Mouse (Mus musculus): ENCODE data around the gene Lhfpl2. TPM values are rescaled to one million over a fixed set of nuclear protein-coding genes. Genes with fewer than 3 reads are reported as not detected.

The Lhfpl2 gene
- polyA plus RNA-seq, 1 experiment = 35.7 TPM

GRCm38 (mm10) chr13:94199829-94200228 lies 142.2 kb downstream of the Lhfpl2 start:
- Histone ChIP-seq H3K4me2 (ENCODE audit: low read depth) (no peak overlapping the region), H3K4me3 (no peak overlapping the region), H3K79me2 (ENCODE audit: control insufficient read depth, insufficient read depth) (no peaks in the 10 kb centered on the region), H3K27me3 (ENCODE audit: control insufficient read depth, insufficient read depth, insufficient read length) (no peaks in the 10 kb centered on the region), H3ac (ENCODE audit: control insufficient read depth, insufficient read length) (no peak overlapping the region), H3K36me3 (ENCODE audit: control insufficient read depth, insufficient read depth) (peaks cover 6% of the 10 kb centered on the region)
- TF ChIP-seq MAX (IDR thresholded peaks at IDR 0.05; ENCODE audit: low read depth) (no peak), TCF12 (IDR thresholded peaks at IDR 0.05; ENCODE audit: insufficient read depth, poor library complexity, severe bottlenecking) (no peak), MYOG (IDR thresholded peaks at IDR 0.05; ENCODE audit: control insufficient read depth in 1 of 3, insufficient read depth in 1 of 3, insufficient read length in 2 of 3, low read depth in 2 of 3) (no peak), POLR2AphosphoS2 (IDR thresholded peaks at IDR 0.05; ENCODE audit: insufficient read length, low read depth) (no peak), POLR2A (IDR thresholded peaks at IDR 0.05; ENCODE audit: insufficient read length, low read depth) (no peak), USF1 (IDR thresholded peaks at IDR 0.05; ENCODE audit: low read depth) (no peak), SRF (IDR thresholded peaks at IDR 0.05; ENCODE audit: control insufficient read depth, insufficient read length, low read depth) (no peak)

DNA sequence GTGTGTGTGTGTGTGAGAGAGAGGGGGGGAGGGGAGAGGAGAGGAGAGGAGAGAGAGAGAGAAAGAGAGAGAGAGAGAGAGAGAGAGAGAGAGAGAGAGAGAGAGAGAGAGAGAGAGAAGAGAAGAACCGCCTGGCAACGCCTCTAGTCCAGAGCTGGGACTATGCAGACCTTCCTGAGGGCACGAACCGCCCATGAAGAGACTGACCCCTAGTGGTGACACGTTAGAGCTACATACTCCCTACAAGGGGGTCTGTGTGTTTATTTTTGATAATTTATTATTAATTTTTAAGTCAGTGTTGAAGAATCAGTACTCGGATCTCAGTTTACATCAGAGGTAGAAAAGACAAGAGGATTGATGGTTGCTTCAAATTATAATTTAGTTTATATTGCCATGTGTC lies 147.6 kb downstream of the Lhfpl2 start:
- H3K36me3 ChIP-seq (ENCODE audit: control insufficient read depth, insufficient read depth) = no peaks in the 10 kb centered on the region
- no peak overlapping the region for H3K4me3 ChIP-seq
- TF ChIP-seq CEBPB (IDR thresholded peaks at IDR 0.05; ENCODE audit: insufficient read depth, poor library complexity, severe bottlenecking) = no peak
- no peak for TF ChIP-seq MAX (IDR thresholded peaks at IDR 0.05; ENCODE audit: low read depth)
- no peak for TF ChIP-seq REST (IDR thresholded peaks at IDR 0.05; ENCODE audit: insufficient read depth, insufficient read length)
- no peak for TF ChIP-seq MYOD1 (IDR thresholded peaks at IDR 0.05; ENCODE audit: control insufficient read depth in 1 of 3, insufficient read length in 2 of 3, low read depth in 2 of 3)
- no peak for TF ChIP-seq POLR2AphosphoS2 (IDR thresholded peaks at IDR 0.05; ENCODE audit: insufficient read length, low read depth)
- no peak for TF ChIP-seq POLR2A (IDR thresholded peaks at IDR 0.05; ENCODE audit: insufficient read length, low read depth)
- no peak for TF ChIP-seq USF1 (IDR thresholded peaks at IDR 0.05; ENCODE audit: low read depth)
- TF ChIP-seq MYOG (IDR thresholded peaks at IDR 0.05; ENCODE audit: control insufficient read depth in 1 of 3, insufficient read depth in 1 of 3, insufficient read length in 2 of 3, low read depth in 2 of 3) = no peak
- no peak for TF ChIP-seq SRF (IDR thresholded peaks at IDR 0.05; ENCODE audit: control insufficient read depth, insufficient read length, low read depth)
- no peak for TF ChIP-seq TCF12 (IDR thresholded peaks at IDR 0.05; ENCODE audit: insufficient read depth, poor library complexity, severe bottlenecking)
- no peak for TF ChIP-seq E2F4 (IDR thresholded peaks at IDR 0.05; ENCODE audit: insufficient read depth)
- no peak for TF ChIP-seq TCF3 (IDR thresholded peaks at IDR 0.05; ENCODE audit: insufficient read length, low read depth)
- H3ac ChIP-seq (ENCODE audit: control insufficient read depth, insufficient read length) = no peak overlapping the region
- H3K4me2 ChIP-seq (ENCODE audit: low read depth) = no peak overlapping the region
- no peaks in the 10 kb centered on the region for H3K27me3 ChIP-seq (ENCODE audit: control insufficient read depth, insufficient read depth, insufficient read length)
- no peaks in the 10 kb centered on the region for H3K79me2 ChIP-seq (ENCODE audit: control insufficient read depth, insufficient read depth)

DNA sequence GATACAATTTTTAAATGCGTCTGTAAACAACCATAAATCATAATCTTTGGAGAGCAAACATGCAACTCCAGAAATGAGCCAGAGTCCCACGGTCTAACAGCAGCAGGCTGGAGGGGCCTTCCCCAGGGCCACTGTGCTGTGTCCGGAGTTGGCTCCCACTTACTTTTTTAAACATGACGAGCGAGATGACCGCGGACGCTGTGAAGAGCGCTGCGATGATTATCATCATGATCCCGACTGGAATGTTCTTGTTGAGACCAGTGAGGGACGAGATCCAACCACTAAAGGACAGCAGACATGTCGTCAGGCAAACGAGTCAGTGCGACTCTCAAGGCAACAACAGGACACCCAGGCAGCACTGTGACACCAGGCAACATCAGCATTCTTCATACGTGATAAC lies 150.4 kb downstream of the Lhfpl2 start:
- Histone ChIP-seq H3K27me3 (ENCODE audit: control insufficient read depth, insufficient read depth, insufficient read length) (no peaks in the 10 kb centered on the region), H3K79me2 (ENCODE audit: control insufficient read depth, insufficient read depth) (no peaks in the 10 kb centered on the region), H3K4me2 (ENCODE audit: low read depth) (no peak overlapping the region), H3ac (ENCODE audit: control insufficient read depth, insufficient read length) (no peak overlapping the region), H3K4me3 (no peak overlapping the region), H3K36me3 (ENCODE audit: control insufficient read depth, insufficient read depth) (no peaks in the 10 kb centered on the region)
- TF ChIP-seq MYOG (IDR thresholded peaks at IDR 0.05; ENCODE audit: control insufficient read depth in 1 of 3, insufficient read depth in 1 of 3, insufficient read length in 2 of 3, low read depth in 2 of 3) (no peak), TCF12 (IDR thresholded peaks at IDR 0.05; ENCODE audit: insufficient read depth, poor library complexity, severe bottlenecking) (no peak), E2F4 (IDR thresholded peaks at IDR 0.05; ENCODE audit: insufficient read depth) (no peak), TCF3 (IDR thresholded peaks at IDR 0.05; ENCODE audit: insufficient read length, low read depth) (no peak), CEBPB (IDR thresholded peaks at IDR 0.05; ENCODE audit: insufficient read depth, poor library complexity, severe bottlenecking) (no peak), POLR2A (IDR thresholded peaks at IDR 0.05; ENCODE audit: insufficient read length, low read depth) (no peak), MAX (IDR thresholded peaks at IDR 0.05; ENCODE audit: low read depth) (no peak), USF1 (IDR thresholded peaks at IDR 0.05; ENCODE audit: low read depth) (no peak), POLR2AphosphoS2 (IDR thresholded peaks at IDR 0.05; ENCODE audit: insufficient read length, low read depth) (no peak), SRF (IDR thresholded peaks at IDR 0.05; ENCODE audit: control insufficient read depth, insufficient read length, low read depth) (no peak), MYOD1 (IDR thresholded peaks at IDR 0.05; ENCODE audit: control insufficient read depth in 1 of 3, insufficient read length in 2 of 3, low read depth in 2 of 3) (no peak), REST (IDR thresholded peaks at IDR 0.05; ENCODE audit: insufficient read depth, insufficient read length) (no peak)

DNA sequence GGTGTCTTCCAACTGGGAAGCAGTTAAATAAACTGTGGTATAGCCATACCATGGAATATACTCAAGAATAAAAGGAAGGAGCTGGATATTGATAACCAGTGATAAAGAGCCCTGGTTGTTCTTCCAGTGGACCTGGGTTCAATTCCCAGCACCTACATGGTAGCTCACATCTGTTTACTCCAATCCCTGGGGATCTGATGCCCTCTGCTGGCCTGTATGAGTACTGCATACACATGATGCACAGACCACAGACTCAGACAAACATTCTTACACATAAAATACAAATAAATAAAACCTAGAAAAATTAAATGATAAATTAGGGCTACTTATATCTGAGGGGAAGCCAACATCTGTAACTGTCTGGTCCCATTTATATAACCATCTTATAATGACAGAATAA lies 151.3 kb downstream of the Lhfpl2 start:
- Histone ChIP-seq H3K27me3 (ENCODE audit: control insufficient read depth, insufficient read depth, insufficient read length) (no peaks in the 10 kb centered on the region), H3K36me3 (ENCODE audit: control insufficient read depth, insufficient read depth) (no peaks in the 10 kb centered on the region), H3K4me2 (ENCODE audit: low read depth) (no peak overlapping the region), H3K79me2 (ENCODE audit: control insufficient read depth, insufficient read depth) (no peaks in the 10 kb centered on the region), H3K4me3 (no peak overlapping the region), H3ac (ENCODE audit: control insufficient read depth, insufficient read length) (no peak overlapping the region)
- no peak for TF ChIP-seq SRF (IDR thresholded peaks at IDR 0.05; ENCODE audit: control insufficient read depth, insufficient read length, low read depth)
- no peak for TF ChIP-seq MYOG (IDR thresholded peaks at IDR 0.05; ENCODE audit: control insufficient read depth in 1 of 3, insufficient read depth in 1 of 3, insufficient read length in 2 of 3, low read depth in 2 of 3)
- TF ChIP-seq POLR2A (IDR thresholded peaks at IDR 0.05; ENCODE audit: insufficient read length, low read depth) = no peak
- TF ChIP-seq CEBPB (IDR thresholded peaks at IDR 0.05; ENCODE audit: insufficient read depth, poor library complexity, severe bottlenecking) = no peak
